Mouse (Mus musculus) mouse embryonic stem cell (cell line): ENCODE data around the gene Mettl6.
"Not testable (repeated sequence)": the region's sequence is repeated elsewhere in the genome, so short reads cannot be mapped to it uniquely, and the experiment has no call there.

Experiments
- in situ Hi-C, 2 experiments: fragments of 300-500 bp; cut with MboI; formaldehyde crosslinking; loops; 1 replicate in 1 of 2; 3 replicates in 1 of 2; pipeline ENCODE4 v1.14.3; 2019 to 2020; ENCODE audit warnings: low sequenced_read_pairs in 2 of 2, low pct_unique_long_range_greater_than_20kb in 1 of 2, mixed read lengths in 1 of 2; ENCODE audit not compliant: unreplicated experiment in 1 of 2

The Mettl6 gene

DNA sequence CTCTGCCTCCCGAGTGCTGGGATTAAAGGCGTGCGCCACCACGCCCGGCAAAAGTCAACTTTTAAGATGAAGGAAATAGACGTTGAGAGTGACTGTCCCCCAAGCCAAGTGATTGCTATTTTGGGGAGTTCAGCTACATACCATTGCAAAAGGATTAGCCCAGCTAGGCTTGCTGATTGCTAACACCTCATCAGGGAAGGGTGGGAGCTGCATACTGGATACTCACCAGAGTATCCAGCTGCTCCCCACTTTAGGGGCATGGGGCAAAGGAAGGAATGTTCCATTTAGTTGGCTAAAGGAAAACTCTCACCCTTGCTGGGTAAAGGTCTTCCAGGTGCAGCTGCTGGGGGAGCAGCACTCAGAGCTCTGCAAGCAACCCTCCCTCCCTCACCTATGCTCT, 6.8 kb downstream of the Mettl6 start:
- in situ Hi-C loops = no loop called here

DNA sequence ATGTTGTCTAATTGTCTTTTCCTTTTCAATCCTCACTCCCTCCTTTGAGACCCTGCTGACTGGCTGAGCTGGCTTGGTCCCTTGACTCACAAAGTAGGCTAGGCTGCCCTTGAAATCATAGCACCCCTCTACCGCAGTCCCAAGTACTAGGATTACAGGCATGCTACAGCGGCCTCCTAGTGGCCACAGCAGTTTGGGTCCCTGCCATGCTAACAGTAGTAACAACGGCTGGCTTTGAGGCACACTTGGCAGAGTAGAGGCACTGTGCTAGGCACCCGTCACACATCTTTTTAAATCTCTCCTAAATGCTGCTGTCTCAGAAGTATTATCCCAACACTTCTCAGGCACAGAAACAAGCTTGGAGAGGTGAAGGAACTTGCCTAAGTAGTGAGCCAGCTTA, 8.4 kb downstream of the Mettl6 start:
- in situ Hi-C loops = no loop called here

DNA sequence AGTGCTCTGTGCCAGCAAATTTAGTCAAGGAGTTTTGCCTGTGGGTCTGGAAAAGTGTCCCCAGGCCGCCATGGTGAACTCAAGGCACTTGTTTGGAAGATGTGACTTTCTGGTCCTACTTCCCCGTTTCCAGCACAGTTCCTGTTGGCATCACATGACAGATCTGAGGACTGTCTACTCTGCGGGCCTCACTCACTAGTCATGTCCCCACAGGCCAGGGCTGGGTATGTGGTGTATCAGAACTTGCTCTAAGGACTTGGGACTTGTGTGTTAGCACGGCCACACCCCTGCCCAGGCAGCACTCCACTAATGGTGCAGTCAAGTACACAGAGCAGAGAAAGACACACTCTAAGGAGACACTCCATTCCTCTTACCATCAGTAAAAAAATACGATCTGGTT, 12.4 kb downstream of the Mettl6 start:
- in situ Hi-C loops = no loop called here

DNA sequence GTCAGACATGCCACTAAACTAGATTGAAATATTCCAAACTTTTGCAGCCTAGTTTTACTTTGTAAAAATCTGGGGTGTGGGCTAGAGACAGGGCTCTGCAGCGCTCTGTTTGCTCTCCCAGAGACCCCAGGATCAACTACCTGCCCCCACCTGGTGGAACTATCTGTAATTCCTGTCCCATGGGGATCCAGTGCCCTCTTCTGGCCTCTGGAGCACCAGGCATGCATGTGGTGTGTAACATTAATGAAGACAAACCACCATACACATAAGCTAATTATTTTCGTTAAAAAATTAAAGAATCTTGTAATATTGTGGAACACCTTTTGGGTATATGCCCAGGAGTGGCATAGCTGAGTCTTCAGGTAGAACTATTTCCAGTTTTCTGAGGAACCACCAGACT, 21.5 kb downstream of the Mettl6 start:
- in situ Hi-C loops = no loop called here

DNA sequence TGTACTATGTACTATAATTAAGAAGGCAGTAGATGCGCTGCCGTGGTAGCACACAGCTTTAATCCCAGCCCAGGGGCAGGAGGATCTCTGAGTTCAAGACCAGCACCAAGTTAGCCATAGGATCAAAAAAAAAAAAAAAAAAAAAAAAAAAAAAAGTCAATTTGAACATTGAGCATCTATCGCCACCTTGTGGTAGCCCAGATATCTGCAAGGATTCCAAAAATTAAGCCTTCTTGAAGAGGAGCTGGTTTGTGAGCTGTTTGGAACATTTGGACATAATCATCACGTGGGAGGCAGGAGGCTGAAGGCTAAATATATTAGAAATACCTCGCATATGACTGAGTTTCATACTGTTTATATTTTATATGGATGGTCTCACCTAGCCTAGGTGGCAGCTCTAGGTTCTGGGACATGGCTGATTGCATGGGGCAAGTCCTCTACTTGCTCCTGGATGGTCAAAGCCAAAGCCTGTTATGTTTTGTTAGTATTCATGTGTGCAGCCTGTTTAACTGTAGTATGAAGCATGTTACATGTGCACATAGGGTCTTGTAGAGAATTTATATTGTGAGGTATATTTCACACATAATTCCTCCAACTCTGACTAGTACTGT, 22.3 kb downstream of the Mettl6 start:
- in situ Hi-C loops = no loop called here

GRCm38 (mm10) chr14:31469711-31470110, 25.1 kb downstream of the Mettl6 start:
- in situ Hi-C loops = no loop called here

DNA sequence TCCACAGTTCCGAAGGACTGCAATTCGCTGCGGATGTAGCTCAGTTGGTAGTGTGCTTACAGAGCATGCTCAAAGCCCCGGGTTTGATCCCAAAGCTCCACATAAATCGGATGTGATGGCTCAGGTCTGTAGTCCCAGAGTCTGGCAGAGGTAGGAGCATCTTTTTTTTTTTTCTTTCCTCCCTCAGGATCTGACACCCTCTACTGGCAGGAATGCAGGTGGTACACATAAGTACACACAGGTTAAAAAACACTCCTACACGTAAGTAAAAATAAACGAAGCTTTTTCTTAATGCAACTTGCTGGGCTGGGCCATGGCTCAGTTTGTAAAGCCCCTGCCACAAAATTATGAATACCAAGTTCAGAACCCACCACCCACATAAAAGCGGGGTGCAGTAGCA, 30.7 kb downstream of the Mettl6 start:
- in situ Hi-C loops = no loop called here

GRCm38 (mm10) chr14:31462886-31463285, 32.0 kb downstream of the Mettl6 start:
- in situ Hi-C loops = no loop called here

- in situ Hi-C loops = not testable (repeated sequence)
Measured at GRCm38 (mm10) chr14:31462226-31462625, 32.6 kb downstream of the Mettl6 start.

GRCm38 (mm10) chr14:31458006-31458405, 36.8 kb downstream of the Mettl6 start:
- in situ Hi-C loops = no loop called here

- in situ Hi-C loops = no loop called here
Measured at GRCm38 (mm10) chr14:31456064-31456721, 38.6 kb downstream of the Mettl6 start.

DNA sequence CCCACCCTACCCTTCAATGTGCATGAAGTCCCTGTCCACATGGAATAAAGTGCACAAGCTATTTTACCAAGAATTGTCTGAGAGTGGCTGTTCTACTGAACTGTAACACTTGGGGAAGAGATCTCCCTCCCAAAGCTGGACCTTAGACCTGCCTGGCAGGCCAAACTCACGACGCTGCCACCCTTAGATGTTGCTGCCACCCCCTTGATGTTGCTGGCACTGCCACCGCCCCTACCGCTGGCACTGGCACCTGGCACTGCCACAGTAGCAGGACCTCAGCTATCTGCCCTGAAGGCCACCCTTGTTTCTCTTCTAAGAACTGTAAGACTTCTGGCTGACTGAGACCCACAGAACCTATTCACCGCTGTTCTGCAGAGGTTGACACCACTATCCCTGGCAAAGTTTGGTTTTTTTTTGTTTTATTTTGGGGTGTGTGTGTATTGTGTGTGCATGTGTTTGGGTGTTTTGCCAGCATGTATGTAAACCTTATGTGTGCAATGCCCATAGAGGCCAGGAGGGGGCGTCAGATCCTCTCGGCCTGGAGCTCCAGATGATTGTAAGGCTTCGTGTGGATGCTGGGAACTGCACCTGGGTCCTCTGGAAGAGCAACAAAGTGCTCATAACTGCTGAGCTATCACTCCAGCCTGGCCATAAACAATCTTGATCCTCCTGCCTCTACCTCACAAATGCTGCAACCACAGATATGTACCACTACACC, 39.8 kb downstream of the Mettl6 start:
- in situ Hi-C loops = no loop called here

- in situ Hi-C loops = not testable (repeated sequence)
Measured at GRCm38 (mm10) chr14:31453946-31454345, 40.9 kb downstream of the Mettl6 start.

DNA sequence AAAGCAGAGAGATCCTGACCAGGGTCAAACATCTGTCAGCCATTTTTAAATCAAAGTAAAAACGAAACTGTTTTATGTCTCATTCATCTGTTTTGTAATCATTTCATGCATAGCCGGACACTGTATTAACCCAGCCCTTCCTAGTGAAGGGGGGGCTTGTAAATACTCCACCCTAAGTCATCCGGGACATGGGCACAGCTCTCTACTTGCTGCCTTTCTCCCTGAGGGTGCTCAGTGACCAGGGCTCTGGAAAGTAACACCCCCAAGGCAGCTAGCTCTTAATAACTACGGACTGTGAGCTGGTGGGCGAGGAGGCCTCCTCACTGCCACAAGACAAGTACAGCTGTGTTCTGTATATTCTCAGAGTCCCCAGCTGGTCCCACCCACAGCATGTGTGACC, 45.8 kb downstream of the Mettl6 start:
- in situ Hi-C loops = no loop called here

GRCm38 (mm10) chr14:31443616-31444015, 51.2 kb downstream of the Mettl6 start:
- in situ Hi-C loops = no loop called here

DNA sequence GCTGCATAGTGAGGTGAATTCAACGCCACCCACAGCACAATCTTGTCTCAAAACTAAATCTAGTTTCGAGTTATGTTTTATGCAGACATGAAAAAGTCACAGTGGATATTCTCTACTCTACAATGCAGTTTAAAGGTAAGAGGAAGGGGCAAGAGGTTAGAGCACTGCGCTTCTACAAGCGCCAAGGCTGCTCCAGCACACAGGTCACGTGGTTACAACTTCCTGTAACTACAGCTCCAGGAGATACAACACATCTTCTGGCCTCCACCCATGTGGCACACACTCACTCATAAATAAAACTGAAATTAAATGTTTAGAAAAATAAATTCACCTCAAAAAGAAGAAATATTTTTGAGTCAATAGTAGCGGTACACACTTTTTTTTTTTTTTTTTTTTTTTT, 54.1 kb downstream of the Mettl6 start:
- in situ Hi-C loops = no loop called here

GRCm38 (mm10) chr14:31440230-31440629, 54.6 kb downstream of the Mettl6 start:
- in situ Hi-C loops = no loop called here

DNA sequence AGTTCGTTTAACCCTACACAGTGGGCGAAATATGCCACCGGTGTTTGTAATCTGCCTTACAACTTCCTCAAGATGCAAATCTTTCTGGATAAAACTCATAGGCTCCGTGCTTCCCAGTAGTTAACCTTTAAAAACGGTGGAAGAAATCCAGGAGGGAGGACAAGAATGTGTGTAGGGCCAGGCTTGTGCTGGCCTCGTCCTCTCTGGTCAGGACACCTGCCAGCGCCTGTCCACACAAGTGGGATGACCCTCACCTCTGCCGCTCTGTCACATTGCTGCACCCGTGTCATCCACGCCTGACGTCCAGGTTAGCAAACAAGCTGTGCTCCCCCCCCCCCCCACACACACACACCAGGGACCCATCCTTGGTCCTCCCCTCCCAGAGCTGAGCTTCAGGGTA, 55.6 kb downstream of the Mettl6 start:
- in situ Hi-C loops = no loop called here

GRCm38 (mm10) chr14:31437826-31438529, 56.9 kb downstream of the Mettl6 start:
- in situ Hi-C loops = no loop called here
